Mouse (Mus musculus): ENCODE results near the gene Chst10.

DNA sequence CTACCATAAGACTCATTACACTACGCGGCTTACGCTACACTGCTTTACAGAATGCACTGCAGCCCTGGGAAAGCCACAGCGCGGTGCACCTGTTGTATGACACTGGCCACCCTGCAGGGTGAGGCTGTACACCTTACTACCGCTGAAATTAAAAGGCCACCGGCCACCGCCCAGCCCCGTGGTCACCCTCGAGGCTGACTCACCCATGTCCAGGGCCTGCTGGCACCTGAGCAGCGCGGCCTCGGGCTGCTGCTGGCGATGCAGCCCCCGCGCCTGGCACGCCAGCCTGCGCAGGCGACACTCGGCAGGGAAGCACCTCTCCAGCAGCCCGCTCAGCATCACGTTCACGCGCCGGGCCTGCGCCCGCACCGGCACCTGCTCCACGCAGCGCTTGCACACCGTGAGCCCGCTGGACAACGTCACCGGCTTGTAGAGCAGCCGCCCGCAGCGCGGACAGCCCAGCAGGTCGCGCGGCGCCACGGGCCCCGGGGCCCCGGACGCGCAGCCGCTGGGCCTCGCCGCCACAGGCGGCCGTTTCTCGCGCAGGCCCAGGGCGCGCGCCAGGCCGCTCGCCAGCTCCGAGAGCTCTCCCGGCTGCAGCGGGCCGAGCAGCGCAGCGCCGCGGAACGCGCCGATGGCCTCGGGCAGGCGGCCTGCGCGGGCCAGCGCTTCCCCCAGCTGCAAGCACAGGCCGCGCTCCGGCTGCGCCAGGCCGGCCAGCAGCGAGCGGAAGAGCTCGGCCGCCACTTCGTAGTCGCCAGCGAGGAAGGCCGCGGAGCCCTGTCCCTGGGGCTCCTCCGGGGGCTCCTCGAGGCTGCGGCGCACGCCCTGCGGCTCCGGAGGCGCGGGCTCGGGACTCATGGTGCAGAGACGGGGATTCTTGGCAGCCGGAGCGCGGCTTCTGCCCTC, 62.1 kb downstream of the Chst10 start:
- TF ChIP-seq CTCF (IDR thresholded peaks at IDR 0.05; ENCODE audit: low read depth, low read length) = no peak
- TF ChIP-seq POLR2A (IDR thresholded peaks at IDR 0.05; ENCODE audit: borderline replicate concordance, low read depth, low read length) = no peak

Data from bone marrow macrophage, adult 2 months (primary cell).